Mouse (Mus musculus): ENCODE data around the gene Mgmt.

GRCm38 (mm10) chr7:136943886-136944285 is 49.5 kb downstream of the Mgmt start:
- TF ChIP-seq CTCF (IDR thresholded peaks at IDR 0.05; ENCODE audit: control insufficient read depth, insufficient read depth, low read length) (no peak), POLR2A (IDR thresholded peaks at IDR 0.05; ENCODE audit: borderline replicate concordance, control insufficient read depth, low read depth, low read length) (no peak)
